Mouse (Mus musculus): ENCODE data around the gene Cdc42. TPM values are rescaled to one million over a fixed set of nuclear protein-coding genes. Genes with fewer than 3 reads are reported as not detected.

Gene Cdc42
- polyA plus RNA-seq, 2 experiments: 91.6 to 259 TPM

DNA sequence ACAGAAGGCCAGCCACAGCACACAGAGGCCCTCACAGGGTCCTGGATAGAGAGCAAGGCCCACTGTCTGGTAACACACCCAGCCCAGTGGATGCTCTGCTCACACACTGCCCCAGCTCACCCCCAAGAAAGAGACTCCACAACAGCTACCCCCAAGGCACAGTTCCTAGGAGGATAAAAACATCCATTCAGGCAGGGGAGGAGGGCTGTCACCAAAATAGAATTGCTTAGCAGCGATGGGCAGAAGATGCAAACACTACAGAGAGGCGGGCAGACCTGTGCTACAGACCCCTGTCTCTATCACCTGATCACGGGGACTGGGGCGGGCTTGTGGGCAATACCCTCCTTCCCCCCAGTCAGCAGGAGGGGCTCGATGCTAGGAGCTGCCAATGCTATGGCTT, 63.0 kb downstream of the Cdc42 start:
- Histone ChIP-seq H3K4me3 (ENCODE audit: insufficient read depth in 1 of 2, low read depth in 2 of 2, low read length in 2 of 2) (no peak overlapping the region), H3K4me1 (replicated peaks; ENCODE audit: control insufficient read depth in 2 of 2, insufficient read depth in 2 of 2, low read length in 1 of 2) (no peaks in the 10 kb centered on the region), H3K9me3 (ENCODE audit: control insufficient read depth, low read length) (no peaks in the 10 kb centered on the region), H3K4me2 (ENCODE audit: low read depth) (no peak overlapping the region), H3K36me3 (replicated peaks; ENCODE audit: control insufficient read depth, insufficient read depth, low read depth) (no peaks in the 10 kb centered on the region), H3K27me3 (ENCODE audit: control insufficient read depth, insufficient read depth, low read length) (no peaks in the 10 kb centered on the region; the same call in 1 of the 2 replicates), H3K9ac (replicated peaks) (no peak overlapping the region), H3K27ac (no peak overlapping the region)
- no peak for ATAC-seq (ENCODE audit: insufficient read depth)
- DNase-seq (ENCODE audit: low read depth in 3 of 3, low spot score in 3 of 3): no peak
- 65% methylated on average over 5 of the region's 5 CpGs for WGBS (ENCODE audit: insufficient replicate concordance)
- no peak for TF ChIP-seq CTCF (IDR thresholded peaks at IDR 0.05; ENCODE audit: low read depth)
- TF ChIP-seq EP300 (IDR thresholded peaks at IDR 0.05; ENCODE audit: low read depth): no peak

DNA sequence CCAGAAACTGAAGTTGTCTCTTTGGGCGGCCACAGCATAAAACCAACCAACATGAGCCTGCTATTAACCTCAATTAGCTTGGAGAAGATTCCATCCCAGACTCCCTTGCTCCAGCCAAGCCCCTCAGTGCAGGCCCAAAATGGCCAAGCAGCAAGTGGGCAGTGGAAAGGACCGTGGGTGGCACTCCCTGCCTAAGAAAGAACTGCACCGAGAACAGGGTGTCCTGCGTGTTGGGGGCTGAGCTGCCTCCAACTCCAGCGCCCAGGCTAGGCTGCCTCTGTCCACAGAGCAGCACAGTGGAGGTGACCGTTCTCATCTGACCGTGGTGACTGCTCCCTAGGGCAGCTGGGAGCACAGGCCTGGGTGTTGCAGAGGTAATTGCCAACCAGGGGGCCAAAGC, 63.5 kb downstream of the Cdc42 start:
- Histone ChIP-seq H3K9ac (replicated peaks) (no peak overlapping the region), H3K4me1 (replicated peaks; ENCODE audit: control insufficient read depth in 2 of 2, insufficient read depth in 2 of 2, low read length in 1 of 2) (no peaks in the 10 kb centered on the region), H3K36me3 (replicated peaks; ENCODE audit: control insufficient read depth, insufficient read depth, low read depth) (no peaks in the 10 kb centered on the region), H3K27ac (no peak overlapping the region), H3K4me3 (ENCODE audit: insufficient read depth in 1 of 2, low read depth in 2 of 2, low read length in 2 of 2) (no peak overlapping the region), H3K27me3 (ENCODE audit: control insufficient read depth, insufficient read depth, low read length) (no peaks in the 10 kb centered on the region; the same call in 1 of the 2 replicates), H3K9me3 (ENCODE audit: control insufficient read depth, low read length) (no peaks in the 10 kb centered on the region), H3K4me2 (ENCODE audit: low read depth) (no peak overlapping the region)
- DNase-seq (ENCODE audit: low read depth in 3 of 3, low spot score in 3 of 3) (no peak), ATAC-seq (ENCODE audit: insufficient read depth) (no peak)
- TF ChIP-seq EP300 (IDR thresholded peaks at IDR 0.05; ENCODE audit: low read depth): no peak
- no peak for TF ChIP-seq CTCF (IDR thresholded peaks at IDR 0.05; ENCODE audit: low read depth)
- 68% methylated on average over 7 of the region's 7 CpGs for WGBS (ENCODE audit: insufficient replicate concordance)

GRCm38 (mm10) chr4:137292625-137293024, 64.9 kb downstream of the Cdc42 start:
- Histone ChIP-seq H3K9ac (replicated peaks) (no peak overlapping the region), H3K4me3 (ENCODE audit: insufficient read depth in 1 of 2, low read depth in 2 of 2, low read length in 2 of 2) (no peak overlapping the region), H3K27me3 (ENCODE audit: control insufficient read depth, insufficient read depth, low read length) (no peaks in the 10 kb centered on the region; the same call in 1 of the 2 replicates), H3K27ac (no peak overlapping the region), H3K4me1 (replicated peaks; ENCODE audit: control insufficient read depth in 2 of 2, insufficient read depth in 2 of 2, low read length in 1 of 2) (no peaks in the 10 kb centered on the region), H3K36me3 (replicated peaks; ENCODE audit: control insufficient read depth, insufficient read depth, low read depth) (no peaks in the 10 kb centered on the region), H3K9me3 (ENCODE audit: control insufficient read depth, low read length) (no peaks in the 10 kb centered on the region), H3K4me2 (ENCODE audit: low read depth) (no peak overlapping the region)
- TF ChIP-seq EP300 (IDR thresholded peaks at IDR 0.05; ENCODE audit: low read depth): no peak
- TF ChIP-seq CTCF (IDR thresholded peaks at IDR 0.05; ENCODE audit: low read depth): no peak
- no peak for DNase-seq (ENCODE audit: low read depth in 3 of 3, low spot score in 3 of 3)
- 55% methylated on average over 7 of the region's 7 CpGs for WGBS (ENCODE audit: insufficient replicate concordance)
- ATAC-seq (ENCODE audit: insufficient read depth): no peak

DNA sequence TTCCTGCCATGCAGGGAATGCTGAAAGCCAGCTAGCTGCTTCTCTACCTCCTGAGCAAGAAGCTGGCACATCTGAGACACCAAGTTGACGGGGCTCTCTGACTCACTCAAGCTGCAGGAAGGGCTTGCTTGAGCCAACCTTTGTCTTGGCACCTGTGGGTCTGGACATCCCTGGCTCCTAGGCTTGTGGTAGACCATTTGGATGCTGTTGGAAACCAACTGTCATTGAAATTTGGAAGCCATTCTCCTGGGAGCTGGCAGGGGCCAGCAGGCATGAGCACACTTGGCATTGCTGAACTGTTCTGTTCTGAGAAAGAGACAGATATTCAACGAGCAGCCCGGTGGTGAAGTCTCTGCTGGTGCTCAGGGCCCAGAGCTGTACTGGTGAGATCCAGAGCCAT, 67.3 kb downstream of the Cdc42 start:
- Histone ChIP-seq H3K4me3 (ENCODE audit: insufficient read depth in 1 of 2, low read depth in 2 of 2, low read length in 2 of 2) (no peak overlapping the region), H3K4me2 (ENCODE audit: low read depth) (no peak overlapping the region), H3K27me3 (ENCODE audit: control insufficient read depth, insufficient read depth, low read length) (no peaks in the 10 kb centered on the region; the same call in 1 of the 2 replicates), H3K36me3 (replicated peaks; ENCODE audit: control insufficient read depth, insufficient read depth, low read depth) (no peaks in the 10 kb centered on the region), H3K4me1 (replicated peaks; ENCODE audit: control insufficient read depth in 2 of 2, insufficient read depth in 2 of 2, low read length in 1 of 2) (no peaks in the 10 kb centered on the region), H3K27ac (no peak overlapping the region), H3K9me3 (ENCODE audit: control insufficient read depth, low read length) (no peaks in the 10 kb centered on the region), H3K9ac (replicated peaks) (no peak overlapping the region)
- TF ChIP-seq EP300 (IDR thresholded peaks at IDR 0.05; ENCODE audit: low read depth): no peak
- no peak for TF ChIP-seq CTCF (IDR thresholded peaks at IDR 0.05; ENCODE audit: low read depth)
- DNase-seq (ENCODE audit: low read depth in 3 of 3, low spot score in 3 of 3): no peak
- 70% methylated on average over 3 of the region's 3 CpGs for WGBS (ENCODE audit: insufficient replicate concordance)
- ATAC-seq (ENCODE audit: insufficient read depth): no peak

DNA sequence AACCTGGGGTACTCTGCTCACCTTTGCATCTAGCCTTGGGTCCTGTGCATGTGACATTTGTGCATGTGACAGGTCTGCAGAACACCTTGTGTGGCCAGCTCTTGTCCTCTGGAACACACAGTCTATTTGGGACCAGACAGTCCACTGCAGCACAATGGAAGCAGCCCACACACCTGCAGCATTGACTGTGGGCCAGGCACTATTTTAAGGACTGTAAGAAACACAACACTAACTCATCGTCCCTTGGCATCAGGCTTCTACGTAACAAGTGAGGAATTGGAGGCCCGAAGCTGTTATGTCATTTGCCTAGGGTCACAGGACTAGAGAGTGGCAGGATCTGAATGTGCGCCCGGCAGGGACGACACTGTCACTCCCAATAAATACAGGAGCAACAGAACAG, 67.8 kb downstream of the Cdc42 start:
- no peak overlapping the region for H3K9ac ChIP-seq (replicated peaks)
- TF ChIP-seq CTCF (IDR thresholded peaks at IDR 0.05; ENCODE audit: low read depth): no peak
- no peak for TF ChIP-seq EP300 (IDR thresholded peaks at IDR 0.05; ENCODE audit: low read depth)
- WGBS (ENCODE audit: insufficient replicate concordance): 70% methylated on average over 6 of the region's 6 CpGs
- no peak overlapping the region for H3K27ac ChIP-seq
- H3K36me3 ChIP-seq (replicated peaks; ENCODE audit: control insufficient read depth, insufficient read depth, low read depth): no peaks in the 10 kb centered on the region
- H3K4me3 ChIP-seq (ENCODE audit: insufficient read depth in 1 of 2, low read depth in 2 of 2, low read length in 2 of 2): no peak overlapping the region
- H3K9me3 ChIP-seq (ENCODE audit: control insufficient read depth, low read length): no peaks in the 10 kb centered on the region
- no peak overlapping the region for H3K4me2 ChIP-seq (ENCODE audit: low read depth)
- no peak for DNase-seq (ENCODE audit: low read depth in 3 of 3, low spot score in 3 of 3)
- no peak for ATAC-seq (ENCODE audit: insufficient read depth)
- H3K4me1 ChIP-seq (replicated peaks; ENCODE audit: control insufficient read depth in 2 of 2, insufficient read depth in 2 of 2, low read length in 1 of 2): no peaks in the 10 kb centered on the region
- no peaks in the 10 kb centered on the region; the same call in 1 of the 2 replicates for H3K27me3 ChIP-seq (ENCODE audit: control insufficient read depth, insufficient read depth, low read length)

Data from liver, embryonic 14.5 days (tissue).